Mouse (Mus musculus): ENCODE measurements around the gene Fscn2.

GRCm38 (mm10) chr11:120388580-120388979, 27.2 kb downstream of the Fscn2 start:
- TF ChIP-seq CTCF (IDR thresholded peaks at IDR 0.05; ENCODE audit: low read depth) (no peak), EP300 (optimal IDR thresholded peaks at IDR 0.05) (no peak)

Data from stomach, postnatal 0 days (tissue).